Mouse (Mus musculus): ENCODE measurements at regions not wholly inside any gene's neighbourhood (a gene's known extent, or its start where the extent isn't known, plus 50 kb on each side); places are given as distances from the start of the nearest gene placed in this dataset.
"Not testable (repeated sequence)": the region's sequence is repeated elsewhere in the genome, so short reads cannot be mapped to it uniquely, and the experiment has no call there.

DNA sequence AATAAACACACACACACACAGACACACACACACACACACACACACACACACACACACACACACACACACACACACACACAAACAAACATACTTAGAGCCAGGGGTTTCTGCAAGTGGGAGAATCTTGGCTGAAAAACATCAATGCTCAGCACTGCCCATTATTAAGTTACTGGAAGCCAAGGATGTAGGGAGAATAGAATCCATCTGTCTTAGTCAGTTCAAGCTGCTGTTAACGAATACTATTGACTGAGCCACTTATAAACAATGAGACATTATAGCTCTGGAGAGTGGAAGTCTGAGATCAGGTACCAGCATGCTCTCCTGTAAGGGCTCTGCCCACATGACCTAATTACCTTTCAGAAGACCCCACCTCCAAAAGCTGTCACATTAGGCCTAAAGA, 87.4 kb downstream of the Fam174b start:
- in situ Hi-C loops (cut with MboI, MseI), result no loop called here

DNA sequence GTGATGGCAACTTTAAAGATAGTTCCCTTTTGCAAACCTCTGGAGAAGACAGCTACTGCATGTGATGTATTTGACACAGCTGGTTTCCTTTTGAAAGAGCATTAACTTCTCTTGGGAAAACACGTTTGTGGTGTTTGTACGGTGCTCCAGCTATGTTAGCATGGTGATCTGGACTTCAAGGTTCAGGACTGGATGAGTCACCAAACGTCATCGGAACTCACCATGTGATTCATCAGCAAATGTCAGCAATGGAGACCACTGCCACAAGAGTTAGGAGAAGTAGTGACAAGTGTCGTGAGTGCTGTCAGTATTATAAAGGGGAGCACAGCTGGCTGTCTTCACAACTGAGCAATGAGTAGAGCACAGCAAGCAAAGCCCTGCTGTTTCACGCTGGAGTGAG, 90.5 kb downstream of the Fam174b start:
- in situ Hi-C loops (cut with MboI, MseI), result no loop called here

DNA sequence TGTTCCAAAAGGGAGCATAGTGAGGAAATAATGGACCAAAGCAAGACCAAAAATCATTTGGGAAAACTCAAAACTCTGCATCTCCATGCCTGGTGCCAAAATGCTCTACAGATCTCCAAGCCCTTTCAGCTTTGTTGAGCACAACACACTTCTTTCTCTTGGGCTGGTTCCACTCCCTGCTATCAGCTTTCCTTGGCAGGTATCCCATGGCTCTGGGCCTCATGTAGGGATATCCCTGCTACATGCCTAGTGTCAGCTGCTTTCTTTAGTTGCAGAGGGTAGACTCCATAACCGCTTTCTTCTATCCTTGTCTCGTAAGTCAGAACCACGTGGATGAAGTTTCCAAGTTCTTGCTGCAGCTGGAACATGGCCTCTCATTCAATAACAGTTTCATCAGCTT, 100.3 kb downstream of the Fam174b start:
- in situ Hi-C loops (cut with MboI, MseI), result no loop called here

DNA sequence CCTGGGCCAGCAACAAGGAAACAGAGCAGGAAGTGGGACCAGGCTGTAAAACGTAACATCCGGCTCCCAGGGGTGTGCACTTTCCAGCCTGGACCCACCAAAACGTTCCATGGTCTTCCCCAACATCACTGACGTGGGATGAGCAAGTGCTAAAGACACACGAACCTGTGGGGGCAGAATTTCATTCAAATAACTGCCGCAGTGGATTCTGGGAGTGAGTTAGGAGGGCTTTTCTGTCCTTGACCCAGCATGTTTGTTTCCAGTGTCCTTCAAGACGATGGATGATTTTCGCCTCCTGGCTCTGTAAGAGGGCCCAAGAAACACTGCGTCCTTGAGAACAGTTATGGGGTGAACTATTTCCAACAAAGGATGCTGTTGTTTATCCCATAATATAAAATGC, 112.1 kb downstream of the Fam174b start:
- in situ Hi-C loops (cut with MboI, MseI), result no loop called here

DNA sequence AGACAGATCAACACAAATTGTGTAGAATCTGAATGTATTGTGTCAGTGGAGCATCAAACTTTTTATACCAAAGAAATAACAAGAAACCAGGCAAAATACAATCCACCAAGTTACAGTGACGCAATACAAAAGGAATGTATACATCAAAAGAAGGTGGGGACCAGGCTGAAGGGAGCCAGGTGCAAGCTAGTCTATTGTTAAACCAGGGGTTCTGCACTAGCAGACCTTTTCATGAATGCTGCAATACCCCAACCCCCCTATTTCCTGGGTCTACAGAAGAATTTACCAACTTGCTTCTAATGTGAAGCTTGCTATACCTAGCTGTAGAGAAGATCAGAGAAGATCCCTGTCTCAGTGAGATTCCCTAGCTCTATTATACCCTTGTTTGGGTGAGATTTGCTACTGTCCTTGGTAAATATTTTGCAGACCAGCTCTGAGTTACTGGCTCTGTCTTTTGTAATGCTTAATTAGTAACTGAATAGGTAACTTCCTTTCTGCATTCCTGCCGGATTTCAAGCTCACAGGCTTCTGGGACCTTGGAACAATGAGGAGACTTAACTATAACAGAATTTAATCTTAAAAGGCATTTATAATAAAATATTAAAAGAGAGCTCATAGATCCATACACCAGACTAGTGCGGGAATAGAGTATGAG, 113.3 kb downstream of the Fam174b start:
- in situ Hi-C loops (cut with MboI, MseI), result not testable (repeated sequence)

DNA sequence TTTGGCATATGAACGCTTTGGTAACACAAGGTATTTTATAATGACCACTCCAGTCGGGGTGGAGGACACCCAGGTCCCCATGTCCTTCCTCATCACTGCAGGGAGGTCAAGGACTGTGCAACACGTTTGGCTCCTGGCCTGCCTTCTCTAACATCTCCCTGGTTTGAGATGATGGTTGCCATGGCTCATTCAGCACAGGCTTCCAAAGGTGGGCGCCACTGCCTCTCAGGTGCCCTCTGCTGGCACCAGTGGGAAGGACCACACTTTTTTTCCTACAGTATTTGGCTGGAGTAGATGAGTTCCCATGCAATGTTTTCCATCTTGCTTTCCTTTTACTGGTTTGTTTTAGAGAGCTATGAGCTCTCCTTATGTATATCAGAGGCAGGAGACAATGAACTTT, 115.4 kb downstream of the Fam174b start:
- in situ Hi-C loops (cut with MboI, MseI), result loop anchor here (5.0 kb wide), 1 partner anchor 198 kb away; no protein-coding TSS in a partner anchor

DNA sequence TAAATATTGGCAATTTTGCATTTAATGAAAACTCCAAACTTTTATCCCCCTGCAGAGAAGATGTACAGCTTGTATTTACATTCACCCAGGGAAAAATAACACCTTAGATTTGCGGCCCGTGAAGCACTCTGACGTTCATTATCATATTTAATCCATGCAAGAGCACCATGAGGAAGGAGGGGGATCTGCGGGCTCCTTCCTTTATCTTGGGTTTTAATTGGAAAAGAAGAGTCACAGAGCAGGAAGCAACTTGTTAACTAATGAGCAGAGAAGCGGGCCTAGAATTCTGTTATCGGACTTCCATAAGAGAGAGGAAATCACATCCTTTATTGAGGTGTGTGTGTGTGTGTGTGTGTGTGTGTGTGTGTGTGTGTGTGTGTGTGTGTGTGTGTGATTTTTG, 116.8 kb downstream of the Fam174b start:
- in situ Hi-C loops (cut with MboI, MseI), result loop anchor here (5.0 kb wide), 1 partner anchor 200 kb away; no protein-coding TSS in a partner anchor

DNA sequence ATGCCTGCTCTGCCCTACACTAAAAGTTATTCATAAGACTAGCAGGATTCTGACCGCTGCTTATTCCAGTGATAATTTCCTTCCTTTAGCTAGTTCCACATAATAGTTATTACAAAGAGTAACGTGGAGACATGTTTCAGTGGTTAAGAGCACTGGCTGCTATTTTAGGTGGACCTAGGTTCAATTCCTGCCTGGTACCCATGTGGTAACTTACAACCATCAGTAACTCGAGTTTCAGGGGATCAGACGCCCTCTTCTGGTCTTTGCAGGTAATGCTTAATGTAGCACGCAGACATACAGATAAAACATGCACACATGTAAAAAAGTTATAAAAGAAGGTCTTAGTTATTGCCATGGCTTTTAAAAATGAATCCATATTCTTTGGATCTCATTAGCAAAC, 125.0 kb downstream of the Fam174b start:
- in situ Hi-C loops (cut with MboI, MseI), result no loop called here

DNA sequence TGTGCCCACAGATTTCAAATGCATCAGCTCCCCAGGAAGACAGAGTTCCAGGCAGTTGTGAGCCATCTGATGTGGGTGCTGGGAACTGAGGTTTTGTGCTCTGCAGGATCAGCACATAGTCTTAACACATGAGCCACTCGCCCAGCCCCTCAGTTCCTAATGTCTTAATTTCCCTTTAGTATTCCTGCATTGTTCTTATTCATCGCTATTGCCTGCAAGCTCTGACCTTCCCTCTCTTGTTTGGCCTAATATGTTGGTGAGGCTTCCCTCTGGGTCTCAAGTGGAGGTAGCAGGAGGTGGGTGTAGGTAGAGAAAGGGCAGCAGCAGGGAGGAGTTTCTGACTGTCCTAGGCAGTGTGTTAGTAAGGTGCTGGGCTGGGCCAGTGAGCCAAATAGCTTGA, 132.1 kb downstream of the Fam174b start:
- in situ Hi-C loops (cut with MboI, MseI), result no loop called here

DNA sequence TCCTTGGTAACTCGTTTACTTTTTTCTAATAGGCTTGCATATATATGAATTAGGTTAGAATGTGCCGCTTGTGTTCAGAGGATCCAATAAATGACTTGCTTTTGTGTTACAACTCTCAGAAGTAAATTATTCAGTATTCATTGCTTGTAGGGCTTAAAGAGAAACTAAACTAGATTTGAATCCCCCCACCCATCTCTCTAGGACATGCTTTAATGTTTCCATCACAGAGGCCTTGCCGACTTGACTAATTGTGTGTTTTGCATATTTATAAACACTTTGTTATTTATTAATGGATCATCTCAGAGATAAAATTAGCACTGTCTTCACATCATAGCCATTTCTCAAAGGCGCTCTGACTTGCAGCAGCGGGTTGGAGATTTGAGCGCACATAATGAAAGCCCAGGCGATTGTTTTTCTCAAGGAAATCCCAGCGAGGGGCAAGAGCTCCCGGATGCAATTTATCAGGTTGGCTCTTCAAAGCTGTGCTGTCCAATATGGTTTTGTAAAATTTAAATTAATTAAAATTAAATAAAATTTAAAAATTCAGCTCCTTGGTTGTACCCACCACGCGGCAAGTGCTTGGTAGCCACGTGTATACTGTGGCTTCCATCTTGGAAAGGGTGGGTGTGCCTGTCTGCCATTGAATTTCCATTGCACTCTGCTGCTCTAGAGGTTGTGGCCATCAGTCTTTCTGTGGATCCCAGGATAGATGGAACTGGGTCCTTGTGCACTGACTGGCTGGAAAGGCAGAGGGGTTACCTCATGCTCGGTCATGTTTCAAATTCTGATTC, 132.0 kb downstream of the St8sia2 start:
- in situ Hi-C loops (cut with MboI, MseI), result no loop called here

DNA sequence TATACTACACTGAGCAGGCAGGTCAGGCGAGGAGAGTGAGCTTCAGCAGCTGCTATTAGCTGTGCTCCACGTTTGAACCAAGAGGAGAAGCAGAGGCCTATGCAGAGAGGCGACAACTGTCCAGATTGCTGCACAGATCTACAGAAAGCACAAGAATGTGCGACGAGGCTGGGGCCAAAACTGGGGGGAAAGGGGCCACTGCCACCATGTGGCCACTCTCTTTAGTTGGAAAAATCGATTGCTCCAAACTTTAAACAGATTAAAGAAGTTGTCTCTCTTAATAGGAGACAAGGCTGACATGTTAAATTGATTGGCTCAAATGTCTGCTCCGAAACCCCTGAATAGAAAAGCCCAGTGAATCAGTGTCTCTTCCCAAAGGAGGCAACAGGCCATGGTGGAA, 127.3 kb downstream of the St8sia2 start:
- in situ Hi-C loops (cut with MboI, MseI), result no loop called here
